Mouse (Mus musculus) gastrocnemius, postnatal 10 days (tissue): ENCODE measurements around the gene Otud7a. TPM values are rescaled to one million over a fixed set of nuclear protein-coding genes. Genes with fewer than 3 reads are reported as not detected.
A peak's percentile ranks its signal among the peaks of the same experiment; 100 is the strongest.
"Not testable (repeated sequence)": the region's sequence is repeated elsewhere in the genome, so short reads cannot be mapped to it uniquely, and the experiment has no call there.

Source experiments
- DNase-seq: peaks from one replicate; pipeline ENCODE4 v3.0.0; 2021; ENCODE audit warnings: mixed read lengths
- total RNA-seq, 2 experiments: library from RNA; stranded (reverse); gene quantifications; 2 replicates each; pipeline ENCODE4 v1.2.3; 2021

The Otud7a gene
- total RNA-seq, 2 experiments from 2014 or later: 0.23 to 0.68 TPM

DNA sequence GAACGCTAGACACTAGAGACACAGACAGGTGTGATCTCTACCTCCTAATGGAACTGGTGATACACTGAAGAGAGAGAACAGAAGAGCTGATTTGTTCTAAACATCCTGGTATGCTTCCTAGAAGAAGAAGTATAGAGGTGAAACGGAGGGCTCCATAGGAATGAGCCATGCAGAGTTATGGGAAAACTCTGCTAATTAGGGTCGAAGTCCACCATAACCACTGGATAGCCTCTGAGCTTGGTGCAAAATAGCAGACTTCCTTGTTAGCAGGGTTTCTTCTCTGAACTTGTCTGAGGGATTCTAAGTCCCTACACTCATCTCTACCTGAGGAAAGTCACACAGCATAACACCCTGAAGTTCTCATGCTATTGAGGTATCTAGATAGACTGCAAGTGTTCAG lies 114.4 kb downstream of the Otud7a start:
- no peak for DNase-seq

DNA sequence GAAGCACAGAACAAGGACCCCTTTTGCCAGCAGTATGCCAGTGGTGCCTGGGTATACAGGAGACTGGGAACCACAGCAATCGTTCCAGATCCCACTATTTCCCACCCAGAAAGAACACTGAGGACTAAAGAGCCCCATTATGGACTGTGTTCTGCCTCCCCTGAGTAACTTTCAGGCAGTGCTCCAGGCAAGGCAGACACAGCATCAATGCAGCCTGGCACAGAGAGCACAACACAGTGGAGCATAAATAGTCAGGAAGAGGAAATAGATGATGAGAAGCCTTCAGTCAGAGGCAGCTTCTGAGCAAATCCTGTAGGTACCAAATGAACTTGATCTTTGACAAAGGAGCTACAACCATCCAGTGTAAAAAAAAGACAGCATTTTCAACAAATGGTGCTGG lies 115.1 kb downstream of the Otud7a start:
- no peak for DNase-seq

DNA sequence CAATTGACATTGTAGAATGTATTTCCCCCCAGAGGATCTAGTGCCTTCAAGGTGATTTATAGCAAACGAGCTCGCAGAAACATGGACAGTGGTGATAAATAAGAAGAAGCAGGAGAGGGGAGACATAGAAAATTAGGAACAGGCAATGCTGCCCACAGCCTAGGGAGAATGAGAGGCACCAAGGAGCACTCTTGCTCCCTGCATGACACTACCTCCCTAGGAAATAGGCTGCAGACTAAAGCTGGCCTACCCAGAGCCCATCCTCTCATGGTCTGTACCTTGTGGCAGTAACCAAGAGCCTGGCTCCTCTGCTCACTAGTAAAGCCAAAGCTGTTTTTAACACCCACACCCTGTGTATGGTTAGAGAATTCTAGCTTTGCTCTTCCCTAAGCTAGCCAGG lies 138.8 kb downstream of the Otud7a start:
- DNase-seq: no peak

DNA sequence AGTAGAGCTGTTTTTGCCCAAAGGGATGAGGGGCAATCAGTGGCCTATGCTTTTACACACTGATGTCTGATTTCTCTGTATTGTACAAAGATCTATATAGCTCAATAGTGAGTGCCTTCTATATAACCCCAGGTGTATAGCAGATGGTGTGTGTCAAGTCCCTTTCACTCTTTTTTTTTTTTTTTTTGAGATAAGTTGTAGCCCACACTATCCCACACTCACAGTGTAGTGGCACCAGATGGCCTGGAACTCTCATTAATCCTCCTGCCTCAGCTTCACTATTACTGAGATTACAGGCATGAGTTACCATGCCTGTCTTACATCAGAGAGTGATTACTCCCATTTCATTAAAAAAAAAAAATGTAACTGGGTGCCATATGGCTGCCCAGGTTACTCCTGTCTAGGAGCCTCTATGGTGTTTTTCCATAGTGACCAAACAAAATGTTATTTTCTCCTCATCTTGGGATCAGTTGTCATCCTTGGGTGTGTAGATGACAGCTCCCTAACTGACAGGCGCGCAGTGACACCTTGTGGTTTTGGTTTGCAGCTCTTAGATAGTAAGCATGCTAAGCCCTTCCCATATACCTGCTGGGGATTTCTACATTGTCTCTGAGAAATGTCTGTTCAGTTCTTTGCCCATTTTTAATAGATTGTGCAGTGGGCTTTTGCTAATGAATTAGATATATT lies 141.8 kb downstream of the Otud7a start:
- DNase-seq: no peak

DNA sequence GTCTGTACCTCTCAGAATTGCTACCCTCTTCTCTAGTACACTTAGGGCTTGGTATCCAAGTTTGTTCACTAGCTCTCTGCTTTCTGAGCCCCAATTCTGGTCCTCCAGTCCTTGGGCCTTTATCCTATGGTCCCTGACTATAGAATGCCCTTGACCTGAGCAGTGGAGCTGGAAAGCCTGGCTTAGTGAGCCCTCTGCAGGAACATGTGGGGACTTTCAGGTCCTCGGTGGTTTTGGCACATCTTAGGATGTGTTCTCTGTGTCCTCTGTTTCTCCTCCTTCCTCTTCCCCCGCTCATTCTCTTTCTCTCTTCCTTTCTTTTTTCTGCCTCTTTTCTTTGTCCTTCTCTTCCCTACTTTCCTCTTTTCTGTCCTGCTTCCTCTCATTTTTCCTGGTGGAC lies 145.8 kb downstream of the Otud7a start:
- no peak for DNase-seq

DNA sequence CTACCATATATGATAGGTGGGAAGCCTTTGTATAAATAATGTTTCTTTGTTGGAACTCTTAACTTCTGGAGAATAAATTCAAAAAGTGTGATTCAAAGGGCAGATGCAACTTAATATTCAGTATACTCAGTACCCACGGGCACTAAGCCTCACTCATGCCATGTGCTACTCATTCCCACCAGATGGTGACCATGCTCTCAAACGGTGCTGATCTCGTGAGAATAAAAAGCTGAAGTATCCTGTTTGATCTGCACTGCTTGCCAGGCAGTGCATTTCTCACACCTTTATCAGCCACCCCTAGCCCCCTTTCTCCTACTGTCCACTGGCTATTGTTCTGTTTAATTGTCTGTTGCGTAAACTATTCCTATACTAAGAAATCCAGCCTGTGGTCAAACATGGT lies 146.8 kb downstream of the Otud7a start:
- DNase-seq: no peak

DNA sequence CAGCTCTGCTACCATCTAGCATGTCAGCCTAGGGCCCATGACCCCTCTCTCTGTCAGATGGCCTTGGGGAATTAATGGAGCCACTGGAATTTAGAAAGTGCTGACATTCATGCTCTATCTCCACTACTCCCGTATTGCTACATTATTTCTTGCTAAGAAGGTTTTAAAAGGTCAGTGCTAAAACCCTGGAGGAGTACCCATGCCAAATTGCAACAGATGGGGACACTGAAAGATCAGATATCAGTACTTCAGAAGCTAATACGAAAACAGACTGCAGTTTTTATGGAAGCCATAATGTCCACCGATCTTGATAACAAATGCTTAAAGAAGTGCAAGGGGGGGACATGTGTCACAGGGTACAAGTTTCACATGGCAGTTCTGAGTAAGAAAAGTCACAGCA lies 147.5 kb downstream of the Otud7a start:
- DNase-seq: no peak

DNA sequence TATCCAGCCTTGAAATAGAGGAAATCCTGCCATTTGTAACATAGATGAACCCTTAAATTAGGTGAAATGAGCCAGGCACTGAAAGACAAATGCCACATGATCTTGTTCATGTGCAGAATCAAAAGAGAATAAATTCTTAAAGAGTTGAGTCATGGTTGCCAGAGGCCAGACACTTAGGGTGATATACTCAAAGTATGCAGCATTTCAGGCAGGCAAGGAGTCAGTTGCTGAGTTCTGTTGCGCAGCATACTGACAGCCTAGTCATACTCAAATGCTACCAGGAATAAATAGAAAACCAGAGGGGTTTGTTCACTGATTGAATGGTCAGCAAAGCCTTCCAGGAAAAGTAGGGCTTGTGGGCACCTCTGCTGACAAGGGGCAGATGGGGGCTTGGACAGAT lies 160.3 kb downstream of the Otud7a start:
- DNase-seq: no peak

DNA sequence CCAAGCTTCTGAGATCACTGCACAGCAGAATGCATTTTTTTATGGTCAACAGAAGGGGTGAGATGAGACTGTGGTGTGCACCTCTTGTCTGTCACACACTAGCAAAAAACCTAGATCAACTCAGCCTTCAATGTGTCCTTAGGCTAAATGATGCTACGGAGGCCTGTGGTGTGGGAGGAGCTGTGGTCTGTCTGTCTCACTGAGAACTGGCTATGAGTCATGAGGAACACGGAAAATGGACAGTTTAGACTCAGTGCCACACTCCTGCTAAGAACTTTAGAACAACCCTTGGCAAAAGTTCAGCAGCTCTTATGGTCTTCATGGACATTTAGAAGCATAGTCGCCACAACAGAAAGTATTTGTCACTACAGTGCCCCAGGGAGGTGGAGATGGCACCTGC lies 172.5 kb downstream of the Otud7a start:
- DNase-seq: no peak

DNA sequence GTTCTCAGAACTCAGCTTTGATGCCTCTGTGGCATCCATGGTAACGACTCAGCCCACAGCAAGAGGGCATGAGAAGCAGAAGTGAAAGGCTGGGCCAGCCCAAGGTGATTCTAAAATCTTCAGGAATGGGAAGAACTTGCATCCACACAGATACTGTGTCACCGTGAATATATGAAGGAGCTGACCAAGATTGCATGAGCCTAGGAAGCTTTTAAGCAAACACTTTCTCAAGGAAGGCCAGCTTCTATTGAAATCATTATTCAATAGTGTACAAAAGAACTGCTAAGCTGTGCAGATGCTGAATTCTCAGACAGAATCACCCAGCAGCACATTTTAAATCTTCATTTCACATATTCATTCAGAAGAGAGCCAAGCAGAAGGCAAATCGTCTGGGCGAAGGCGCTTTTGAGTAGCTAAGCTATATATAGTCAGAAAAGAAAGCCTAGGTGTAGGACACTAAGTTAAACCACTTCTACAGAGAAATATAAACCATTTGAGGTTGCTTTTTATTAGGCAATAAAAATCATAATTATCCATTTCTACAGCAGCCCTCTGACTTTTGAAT lies 176.3 kb downstream of the Otud7a start:
- DNase-seq: no peak

DNA sequence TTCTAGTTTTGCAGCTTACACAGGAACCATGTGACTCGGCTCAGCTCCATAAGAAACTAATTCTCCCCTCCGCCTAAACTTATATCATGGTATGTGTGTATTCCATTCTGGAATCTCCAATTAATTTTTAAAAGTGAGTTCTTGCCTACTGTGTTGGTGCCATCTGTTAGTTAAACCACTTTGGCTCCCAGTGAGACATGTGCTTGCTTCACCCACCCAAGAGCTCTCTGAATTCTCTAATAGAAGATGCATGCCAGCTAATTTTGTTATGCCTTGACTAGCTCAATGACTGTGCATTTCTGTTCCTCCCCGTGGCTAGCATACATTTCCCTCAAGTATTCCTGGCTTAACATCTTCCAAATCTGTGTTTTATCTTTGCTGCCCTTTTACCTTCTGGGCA lies 193.1 kb downstream of the Otud7a start:
- no peak for DNase-seq

DNA sequence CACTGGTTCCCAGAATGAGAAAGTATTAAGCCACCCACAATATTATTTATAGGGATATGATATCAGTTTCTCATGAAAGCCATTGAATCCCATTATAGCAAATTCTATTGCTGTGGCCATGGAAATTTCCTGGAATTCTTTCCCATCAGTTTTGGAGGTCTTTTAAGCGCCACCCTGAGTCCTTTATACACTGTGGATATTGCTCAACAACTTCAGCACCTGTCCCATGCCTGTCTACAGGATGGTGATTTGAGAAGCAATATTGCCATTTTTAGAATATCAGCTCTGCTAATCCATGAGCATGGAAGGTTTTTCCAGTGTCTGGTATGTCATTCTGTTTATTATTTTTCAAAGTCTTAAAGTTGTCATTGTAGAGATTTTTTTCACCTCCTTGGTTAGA lies 199.5 kb downstream of the Otud7a start:
- DNase-seq: no peak

DNA sequence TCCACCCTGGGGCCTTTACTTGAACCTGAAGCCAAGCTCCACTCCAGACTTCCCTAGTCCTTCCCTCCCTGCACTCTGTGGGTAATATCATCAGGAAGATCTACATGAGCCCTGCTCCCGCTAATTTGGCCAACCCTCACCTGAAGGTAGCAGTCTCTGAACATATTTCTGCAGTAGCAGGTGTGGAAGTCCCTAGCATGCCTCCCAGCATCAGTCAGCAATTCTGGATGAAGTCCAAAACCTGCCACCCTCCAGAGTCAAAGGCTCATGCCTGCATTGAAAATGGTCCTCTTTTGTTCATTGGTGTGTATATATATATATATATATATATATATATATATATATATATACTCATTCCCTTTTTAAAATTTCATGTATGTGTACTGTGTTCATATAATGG lies 202.6 kb downstream of the Otud7a start:
- DNase-seq: no peak

DNA sequence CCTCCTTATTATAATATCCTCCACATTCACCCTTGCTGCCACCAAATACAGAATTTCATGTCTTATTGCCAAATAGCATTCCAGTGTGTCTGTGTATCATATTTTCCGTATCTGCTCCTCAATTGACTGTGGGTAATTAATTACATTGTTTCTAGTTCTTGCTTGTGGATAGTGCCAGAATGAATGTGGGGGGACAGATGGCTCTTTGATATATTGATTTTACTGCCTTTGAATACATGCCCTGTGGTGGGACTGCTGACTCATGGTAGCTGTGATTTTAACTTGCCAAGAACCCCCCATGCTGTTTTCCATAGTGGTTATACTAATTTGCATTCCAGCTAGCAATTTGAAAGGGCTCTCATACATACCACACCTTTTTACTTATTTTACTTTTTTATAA lies 215.7 kb downstream of the Otud7a start:
- DNase-seq: no peak

DNA sequence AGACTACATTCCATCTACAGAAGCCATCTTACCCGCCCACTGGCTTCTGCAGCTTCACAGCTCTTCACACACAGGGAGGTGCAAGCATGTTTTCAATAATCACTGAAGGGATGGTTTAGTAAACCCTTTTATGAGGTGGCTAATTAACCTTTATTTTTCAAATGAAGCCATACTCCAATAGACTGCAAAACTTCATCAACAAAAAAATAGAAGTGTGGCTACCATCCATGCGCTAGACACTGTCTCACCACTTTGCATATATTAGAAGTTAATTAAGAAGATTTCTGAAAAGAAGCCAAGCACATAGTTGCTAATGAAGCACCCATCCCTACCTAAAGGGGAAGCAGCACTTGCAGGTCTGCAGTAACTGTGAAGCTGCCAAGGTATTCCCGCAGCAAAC lies 218.2 kb downstream of the Otud7a start:
- no peak for DNase-seq

DNA sequence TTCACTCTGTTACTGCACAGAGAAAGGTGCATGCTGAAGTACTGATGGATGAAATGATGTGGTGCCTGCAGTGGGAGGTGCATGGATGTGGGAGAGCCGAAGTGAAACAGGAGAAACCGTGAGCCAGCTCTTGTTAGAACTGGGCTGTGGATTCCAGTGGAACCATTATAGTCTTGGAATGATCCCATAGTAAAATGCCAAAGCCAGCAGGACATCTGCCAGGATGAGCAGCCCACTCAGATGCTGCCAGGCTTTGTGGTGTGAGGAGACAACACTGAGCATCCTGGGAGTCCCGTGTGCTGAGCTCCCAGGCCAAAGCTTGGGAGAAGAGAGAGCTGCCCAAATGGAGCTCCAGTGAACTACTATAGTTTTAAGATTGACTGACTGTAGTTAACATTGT lies 220.9 kb downstream of the Otud7a start:
- DNase-seq: no peak

DNA sequence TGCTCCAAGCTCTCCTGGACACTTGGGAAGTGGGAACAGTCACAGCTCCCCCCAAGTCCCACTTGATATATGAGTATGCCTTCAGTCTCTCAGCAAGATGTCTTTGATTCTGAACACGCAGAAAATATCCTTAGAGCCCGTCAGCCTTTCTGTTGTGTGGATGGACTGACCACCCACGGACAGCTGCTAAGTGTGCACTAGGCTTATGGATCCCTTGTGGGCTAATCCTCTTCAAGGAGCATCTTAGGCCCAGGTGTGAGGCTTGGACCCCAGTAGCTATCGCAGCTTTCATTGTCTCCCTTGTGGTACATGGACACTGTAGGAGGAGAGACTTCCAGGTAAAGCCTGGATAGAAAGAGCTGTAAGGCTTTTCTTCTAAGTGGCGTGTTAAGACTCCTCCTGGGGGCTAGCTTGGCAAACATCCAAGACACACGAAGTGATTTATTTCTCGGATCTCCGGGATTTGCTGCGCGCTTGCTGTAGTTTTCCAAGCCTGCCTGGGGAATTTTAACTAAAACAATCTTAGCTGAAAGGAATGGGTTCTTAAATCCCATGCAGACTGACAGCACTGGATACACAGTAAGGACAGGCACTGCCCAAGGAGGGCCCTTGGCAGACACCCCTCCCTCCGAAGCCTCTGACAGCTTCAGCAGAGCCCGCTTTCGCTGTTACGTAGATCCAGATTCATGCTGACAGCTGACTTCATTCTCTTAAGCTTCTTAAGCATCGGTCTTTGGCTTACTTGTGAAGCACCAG lies 223.6 kb downstream of the Otud7a start:
- DNase-seq: no peak

DNA sequence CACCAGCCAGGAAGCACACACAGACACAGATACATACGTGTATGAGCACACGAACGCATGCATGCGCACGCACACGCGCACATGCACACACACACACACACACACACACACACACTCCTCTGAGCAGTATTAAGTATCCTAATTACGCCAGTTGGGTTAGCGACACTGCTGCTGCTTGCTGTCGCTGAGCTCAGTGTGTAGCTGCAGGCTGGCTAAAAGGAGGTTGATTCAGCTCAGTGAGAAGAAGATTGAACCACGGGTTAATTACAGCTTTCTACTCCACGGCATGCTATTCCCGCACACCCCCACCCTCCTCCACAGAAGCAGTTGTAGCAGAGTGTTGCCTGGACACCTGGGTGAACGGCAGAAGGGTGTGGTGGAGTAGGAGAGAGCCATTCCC lies 224.4 kb downstream of the Otud7a start:
- DNase-seq: no peak

DNA sequence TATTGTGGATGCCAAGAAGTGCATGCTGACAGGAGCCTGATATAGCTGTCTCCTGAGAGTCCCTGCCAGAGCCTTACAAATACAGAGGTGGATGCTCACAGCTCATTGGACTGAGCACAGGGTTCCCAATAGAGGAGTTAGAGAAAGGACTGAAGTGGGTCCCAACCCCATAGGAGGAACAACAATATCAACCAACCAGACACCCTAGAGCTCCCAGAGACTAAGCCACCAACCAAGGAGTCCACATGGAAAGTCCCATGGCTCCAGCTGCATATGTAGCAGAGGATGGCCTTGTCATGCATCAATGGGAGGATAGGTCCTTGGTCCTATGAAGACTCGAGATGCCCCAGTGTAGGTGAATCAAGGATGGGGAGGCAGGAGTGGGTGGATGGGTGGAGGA lies 226.4 kb downstream of the Otud7a start:
- DNase-seq: not testable (repeated sequence)

DNA sequence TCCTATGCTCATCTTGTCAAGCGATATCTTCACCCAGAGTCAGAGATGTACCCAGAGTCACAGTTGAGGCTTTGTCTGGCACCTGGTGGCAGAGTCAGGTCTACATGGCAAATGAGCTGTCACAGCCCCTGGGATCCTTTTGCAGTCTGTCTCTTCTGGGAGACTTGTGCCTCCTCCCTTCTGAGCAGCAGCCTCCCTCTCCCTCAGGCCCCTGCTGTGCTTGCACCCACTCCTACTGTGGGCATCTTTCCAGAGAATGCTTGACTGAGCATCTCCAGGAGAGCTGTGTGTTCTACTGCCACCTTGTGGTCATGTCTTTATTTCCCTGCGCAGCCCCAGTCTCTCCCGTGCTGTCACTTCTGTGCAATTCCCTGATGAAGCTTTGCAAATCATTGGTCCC lies 227.4 kb downstream of the Otud7a start:
- peak; percentile 27 for DNase-seq

DNA sequence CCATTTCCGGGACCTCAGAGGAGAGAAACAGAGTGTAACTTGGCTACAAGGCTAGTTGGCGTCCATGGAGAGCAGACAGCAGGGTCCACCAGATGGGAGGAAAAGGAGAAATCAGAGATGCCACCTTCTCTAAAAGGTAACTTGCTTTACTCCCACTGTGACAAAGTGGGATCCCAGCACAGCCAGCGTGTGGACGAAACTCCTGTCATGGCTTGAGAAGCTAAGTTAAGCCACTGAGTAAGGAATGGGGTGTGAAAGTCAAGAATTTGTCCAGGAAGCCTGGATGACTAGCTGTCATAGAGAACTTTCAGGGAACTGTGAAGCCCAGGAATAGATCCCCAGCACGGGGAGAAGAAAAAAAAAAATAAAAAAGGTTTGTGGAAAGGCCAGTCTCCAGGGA lies 232.1 kb downstream of the Otud7a start:
- DNase-seq: no peak

DNA sequence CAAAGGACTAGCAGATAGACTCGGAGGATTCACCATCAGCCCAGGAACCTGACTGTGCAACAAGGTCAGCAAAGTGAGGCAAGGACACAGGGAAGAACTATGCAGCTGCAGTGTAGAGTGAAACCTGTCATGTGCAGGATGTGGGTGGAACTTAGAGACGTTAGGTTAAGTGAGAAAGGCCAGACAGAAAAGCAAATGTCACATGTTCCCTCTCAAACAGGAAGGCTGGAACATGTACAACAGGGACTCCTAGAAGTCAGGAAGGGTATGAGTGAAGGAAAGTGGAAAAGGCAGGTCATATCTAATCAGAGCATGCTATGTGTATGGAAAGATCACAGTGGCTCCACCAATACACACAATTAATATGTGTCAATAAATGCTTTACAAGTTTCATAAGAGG lies 232.6 kb downstream of the Otud7a start:
- DNase-seq: no peak

DNA sequence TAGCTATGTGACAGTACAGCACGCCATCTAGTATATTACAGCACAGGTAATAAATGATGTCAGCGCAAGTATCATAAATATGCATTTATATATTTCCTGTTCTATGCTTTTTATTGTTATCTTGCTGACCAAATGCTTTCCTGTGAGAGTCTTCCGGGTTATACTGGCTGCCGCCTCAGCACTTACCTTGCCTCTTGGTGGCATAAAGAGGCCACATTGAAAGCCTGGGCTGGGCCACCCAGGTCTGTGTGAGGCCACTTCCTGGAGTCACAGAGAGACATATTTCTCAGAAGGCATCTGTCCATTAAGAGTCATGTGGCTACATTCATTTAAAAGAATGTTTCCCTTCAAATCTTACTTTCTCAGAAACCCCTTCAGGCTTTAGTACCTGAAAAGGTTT lies 242.5 kb downstream of the Otud7a start:
- DNase-seq: no peak

DNA sequence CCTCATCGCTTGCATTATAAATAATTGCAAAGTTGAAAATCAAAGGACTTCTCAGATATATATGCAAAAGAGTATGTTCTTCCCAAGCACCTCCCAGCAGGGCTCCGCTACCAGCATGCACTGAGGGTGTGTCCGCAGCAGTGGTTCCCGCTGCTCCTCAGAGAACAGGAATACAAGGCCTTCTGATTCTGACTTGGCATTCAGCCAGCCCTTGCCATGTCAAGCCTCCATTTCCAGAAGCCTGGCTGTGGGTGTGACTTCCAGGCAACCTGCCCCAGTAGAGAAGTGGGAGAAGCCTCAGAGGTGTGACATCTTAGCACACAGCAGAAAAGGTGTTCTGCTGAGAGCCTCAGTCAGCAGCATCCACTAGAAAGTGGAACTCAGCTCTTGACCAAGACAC lies 253.4 kb downstream of the Otud7a start:
- no peak for DNase-seq
